Mouse (Mus musculus) CH12F3 (cell line): ENCODE measurements around the gene Hist1h2ai.
"Not testable (repeated sequence)": the region's sequence is repeated elsewhere in the genome, so short reads cannot be mapped to it uniquely, and the experiment has no call there.

ENCODE experiments used
- in situ Hi-C: fragments of 300-500 bp; cut with MboI; formaldehyde crosslinking; loops from 2 replicates; pipeline ENCODE4 v1.14.3; 2020; ENCODE audit warnings: low sequenced_read_pairs

Gene Hist1h2ai

DNA sequence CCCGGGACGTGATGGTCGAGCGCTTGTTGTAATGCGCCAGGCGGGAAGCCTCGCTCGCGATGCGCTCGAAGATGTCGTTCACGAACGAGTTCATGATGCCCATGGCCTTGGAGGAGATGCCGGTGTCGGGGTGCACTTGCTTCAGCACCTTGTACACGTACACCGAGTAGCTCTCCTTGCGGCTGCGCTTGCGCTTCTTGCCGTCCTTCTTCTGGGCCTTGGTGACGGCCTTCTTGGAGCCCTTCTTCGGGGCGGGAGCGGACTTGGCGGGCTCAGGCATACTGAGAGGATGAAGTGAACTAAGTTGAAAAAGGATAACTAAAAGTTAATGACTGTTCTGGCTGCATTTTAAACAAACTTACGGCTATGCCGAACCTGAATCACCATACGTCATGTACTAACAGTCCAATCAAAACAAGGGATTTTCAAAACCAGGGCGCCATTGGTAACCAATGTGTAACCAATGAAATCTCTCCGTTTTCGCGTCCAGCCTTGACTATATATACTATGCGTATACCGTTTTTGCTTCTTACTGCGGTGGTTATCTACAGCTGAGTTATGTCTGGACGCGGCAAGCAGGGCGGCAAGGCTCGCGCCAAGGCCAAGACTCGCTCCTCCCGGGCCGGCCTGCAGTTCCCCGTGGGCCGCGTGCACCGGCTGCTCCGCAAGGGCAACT lies at the start of gene Hist1h2ai, which contains the start of gene Hist1h2bl:
TSS of gene Hist1h2ai (plus strand) at position 559 of the 676 bp plus-strand sequence.
TSS of gene Hist1h2bl (minus strand) at position 280 of the 676 bp plus-strand sequence.
- in situ Hi-C loops: loop anchor here (10.0 kb wide), 1 partner anchor 319 kb away; the partner anchor contains the start of genes Hist1h2ah and Hist1h2bk

DNA sequence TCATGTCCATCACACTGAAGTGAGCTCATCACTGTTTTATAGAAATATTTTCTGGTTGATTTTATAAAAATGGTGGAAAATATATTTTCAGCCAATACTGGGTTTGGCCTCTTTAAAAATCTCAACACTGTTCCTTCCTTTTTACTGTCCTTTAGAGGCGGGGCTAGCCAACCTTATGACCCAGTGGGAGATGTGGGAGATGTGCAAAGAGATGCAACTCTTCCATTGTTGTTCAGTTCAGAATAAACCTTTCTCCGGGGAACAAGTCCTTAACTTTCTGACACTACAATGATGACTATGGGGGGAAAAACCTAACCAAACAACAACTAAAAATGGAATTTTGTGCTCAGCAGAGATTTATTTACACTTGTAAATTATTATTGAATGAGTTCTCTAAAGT lies 38.9 kb upstream of the Hist1h2ai start, which contains the start of gene Olfr1360:
TSS of gene Olfr1360 (minus strand) at position 101 of the 400 bp plus-strand sequence.
- in situ Hi-C loops: no loop called here

DNA sequence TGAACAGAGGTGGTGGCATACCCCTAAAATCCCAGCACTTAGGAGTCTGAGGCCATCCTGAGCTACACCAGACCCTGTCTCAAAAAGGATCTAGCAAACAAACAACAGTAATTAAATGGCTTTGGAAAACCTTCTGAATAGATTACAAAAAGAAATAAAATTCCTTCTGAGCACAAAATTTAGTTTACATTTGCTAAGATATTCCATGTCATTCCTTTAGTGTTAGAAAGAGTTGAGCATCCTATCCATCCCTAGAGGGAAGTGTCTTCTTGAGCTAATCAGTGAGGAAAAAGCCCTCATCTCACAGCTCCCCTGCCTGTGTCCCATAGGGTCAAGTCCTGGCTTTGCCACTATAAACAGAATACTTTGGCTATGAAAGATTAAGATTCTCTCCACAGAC lies 18.4 kb upstream of the Hist1h2ai start, which contains the start of gene Olfr1359:
TSS of gene Olfr1359 (plus strand) at position 301 of the 400 bp plus-strand sequence.
- in situ Hi-C loops: no loop called here

- in situ Hi-C loops: no loop called here
These were observed 9.6 kb upstream of the Hist1h2ai start for GRCm38 (mm10) chr13:21706669-21707068.

DNA sequence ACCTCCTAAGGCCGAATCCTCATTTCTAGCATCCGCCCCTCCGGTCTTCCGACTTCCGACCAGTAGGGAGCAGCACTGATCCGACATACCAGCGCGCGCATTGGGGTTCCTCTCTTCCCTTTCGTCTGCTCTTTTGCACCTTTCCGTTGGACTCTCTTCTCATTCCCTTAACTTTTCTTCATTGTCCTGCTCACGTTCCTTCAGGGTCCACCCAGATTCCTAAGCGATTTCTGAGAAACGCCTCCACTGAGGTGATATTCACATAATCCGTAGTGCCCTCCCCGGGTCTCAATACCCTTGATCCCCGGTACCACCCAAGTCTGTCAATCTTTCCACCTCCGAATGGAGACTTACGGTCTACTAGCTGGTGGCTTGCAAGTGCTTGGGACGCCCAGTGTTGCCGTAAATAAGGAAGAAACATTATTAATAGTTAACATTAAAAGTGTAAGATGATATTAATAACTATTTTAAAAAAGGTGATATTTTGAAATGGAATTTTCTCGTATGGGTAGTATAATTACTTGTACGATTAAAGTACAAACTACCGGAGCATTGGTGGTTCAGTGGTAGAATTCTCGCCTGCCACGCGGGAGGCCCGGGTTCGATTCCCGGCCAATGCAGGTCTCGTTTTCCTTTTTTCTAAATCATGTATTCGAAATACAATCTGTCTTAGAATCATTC lies 6.1 kb upstream of the Hist1h2ai start:
- in situ Hi-C loops: loop anchor here (10.0 kb wide), 1 partner anchor 325 kb away; the partner anchor contains the start of genes Hist1h2ah and Hist1h2bk

DNA sequence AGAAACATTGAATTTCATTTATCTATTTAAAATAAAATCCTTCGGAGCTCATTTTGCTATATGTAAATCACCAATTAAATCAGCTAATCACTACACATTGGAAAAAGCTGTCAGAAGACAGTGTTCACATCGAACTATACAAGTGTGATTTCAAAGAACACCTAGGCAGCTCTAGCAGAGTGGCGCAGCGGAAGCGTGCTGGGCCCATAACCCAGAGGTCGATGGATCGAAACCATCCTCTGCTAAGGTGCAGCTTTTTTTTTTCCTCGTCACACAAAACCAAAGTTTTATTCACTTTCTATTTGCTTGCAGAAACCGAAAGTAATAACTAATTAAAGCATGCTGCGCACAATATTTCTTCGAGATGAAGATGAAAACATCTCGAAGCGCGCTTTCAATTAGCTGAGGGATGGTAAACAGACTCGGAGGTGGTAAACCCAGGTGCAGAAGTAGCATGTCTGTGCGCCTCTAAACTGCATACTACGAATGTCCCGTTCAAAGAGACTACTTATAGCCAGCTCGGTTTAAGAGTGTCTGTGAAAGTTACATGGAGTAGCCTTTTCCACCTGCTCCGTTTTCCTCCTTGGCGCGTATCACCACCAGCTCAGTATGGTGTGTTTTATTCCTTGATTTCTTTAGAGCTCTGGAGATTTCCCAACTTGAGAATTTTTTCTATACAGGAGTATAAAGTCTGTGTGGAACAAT lies 5.2 kb upstream of the Hist1h2ai start:
- in situ Hi-C loops: loop anchor here (10.0 kb wide), 1 partner anchor 324 kb away; the partner anchor contains the start of genes Hist1h2ah and Hist1h2bk

DNA sequence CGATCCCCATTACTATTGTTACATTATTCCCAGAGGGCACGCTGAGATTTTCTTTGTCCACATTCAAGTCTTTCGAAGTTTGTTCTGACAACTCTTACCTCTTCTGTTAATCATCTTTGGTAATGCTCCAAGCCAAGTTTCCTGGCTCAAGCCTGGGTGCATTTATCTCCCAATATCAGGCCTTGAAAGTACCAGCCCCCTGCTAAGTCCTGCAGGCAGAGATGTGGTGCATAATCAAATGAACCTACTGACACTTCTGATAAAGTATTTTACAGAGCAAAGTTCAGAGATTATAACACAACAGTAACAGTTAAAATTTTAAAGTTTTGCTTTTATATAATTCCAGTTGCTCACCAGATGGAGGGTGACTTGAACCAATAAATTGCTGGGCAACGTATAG lies 4.5 kb upstream of the Hist1h2ai start:
- in situ Hi-C loops: loop anchor here (10.0 kb wide), 1 partner anchor 323 kb away; the partner anchor contains the start of genes Hist1h2ah and Hist1h2bk

DNA sequence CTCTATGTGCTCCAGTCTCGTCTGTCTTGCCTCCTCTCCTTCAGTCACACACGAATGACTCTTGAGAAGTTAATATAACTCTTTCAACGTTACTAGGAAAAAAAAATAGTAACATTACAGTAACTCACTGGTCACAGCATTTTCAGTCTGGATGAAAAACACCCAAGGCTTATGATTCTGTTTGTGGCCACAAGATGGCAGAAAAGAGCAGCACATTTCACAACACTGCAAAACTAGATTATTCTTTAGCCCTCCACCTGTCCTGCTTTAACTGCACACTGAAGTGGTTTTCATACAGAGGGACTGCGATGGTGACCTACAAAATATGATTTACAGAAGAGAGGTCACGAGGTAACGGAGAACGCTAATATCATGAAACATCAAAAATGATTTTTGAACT lies 1.5 kb upstream of the Hist1h2ai start:
- in situ Hi-C loops: loop anchor here (10.0 kb wide), 1 partner anchor 320 kb away; the partner anchor contains the start of genes Hist1h2ah and Hist1h2bk

- in situ Hi-C loops: loop anchor here (10.0 kb wide), 1 partner anchor 320 kb away; the partner anchor contains the start of genes Hist1h2ah and Hist1h2bk
These were observed 925 bp upstream of the Hist1h2ai start for GRCm38 (mm10) chr13:21715131-21715863.

- in situ Hi-C loops: loop anchor here (10.0 kb wide), 1 partner anchor 318 kb away; the partner anchor contains the start of genes Hist1h2ah and Hist1h2bk
These were observed 544 bp downstream of the Hist1h2ai start for GRCm38 (mm10) chr13:21716540-21717391.

DNA sequence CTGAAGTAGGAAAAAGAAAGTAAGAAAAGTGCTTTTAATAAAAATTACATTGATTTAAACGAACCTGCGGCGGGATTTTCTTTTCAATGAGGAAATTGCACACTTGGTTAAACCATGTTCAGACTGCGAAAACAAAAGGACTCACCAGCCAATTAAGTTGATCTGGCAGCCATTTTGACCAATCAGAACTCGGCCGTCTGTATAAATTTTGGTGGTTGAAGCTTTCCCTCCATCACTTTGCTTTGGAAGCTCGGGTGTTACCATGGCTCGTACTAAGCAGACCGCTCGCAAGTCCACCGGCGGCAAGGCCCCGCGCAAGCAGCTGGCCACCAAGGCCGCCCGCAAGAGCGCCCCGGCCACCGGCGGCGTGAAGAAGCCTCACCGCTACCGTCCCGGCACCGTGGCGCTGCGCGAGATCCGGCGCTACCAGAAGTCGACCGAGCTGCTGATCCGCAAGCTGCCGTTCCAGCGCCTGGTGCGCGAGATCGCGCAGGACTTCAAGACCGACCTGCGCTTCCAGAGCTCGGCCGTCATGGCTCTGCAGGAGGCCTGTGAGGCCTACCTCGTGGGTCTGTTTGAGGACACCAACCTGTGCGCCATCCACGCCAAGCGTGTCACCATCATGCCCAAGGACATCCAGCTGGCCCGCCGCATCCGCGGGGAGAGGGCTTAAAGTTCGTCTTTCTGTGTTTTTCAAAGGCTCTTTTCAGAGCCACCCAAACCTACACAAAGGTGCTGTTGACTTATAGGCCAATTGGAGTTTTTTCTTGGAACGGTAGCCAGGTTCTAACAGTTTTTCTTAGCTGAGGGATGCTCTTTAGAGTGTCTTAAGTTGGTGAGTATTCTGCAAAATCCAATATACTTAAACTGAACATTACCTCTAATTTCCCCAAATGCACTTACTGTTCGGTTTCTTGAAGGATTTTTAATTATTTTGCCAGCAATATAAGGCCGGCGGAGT lies 1.5 kb downstream of the Hist1h2ai start, which contains the start of gene Hist1h3h:
TSS of gene Hist1h3h (plus strand) at position 263 of the 961 bp plus-strand sequence.
- in situ Hi-C loops: loop anchor here (10.0 kb wide), 1 partner anchor 317 kb away; the partner anchor contains the start of genes Hist1h2ah and Hist1h2bk

GRCm38 (mm10) chr13:21718381-21719080 lies 2.3 kb downstream of the Hist1h2ai start:
- in situ Hi-C loops: loop anchor here (10.0 kb wide), 1 partner anchor 316 kb away; the partner anchor contains the start of genes Hist1h2ah and Hist1h2bk

DNA sequence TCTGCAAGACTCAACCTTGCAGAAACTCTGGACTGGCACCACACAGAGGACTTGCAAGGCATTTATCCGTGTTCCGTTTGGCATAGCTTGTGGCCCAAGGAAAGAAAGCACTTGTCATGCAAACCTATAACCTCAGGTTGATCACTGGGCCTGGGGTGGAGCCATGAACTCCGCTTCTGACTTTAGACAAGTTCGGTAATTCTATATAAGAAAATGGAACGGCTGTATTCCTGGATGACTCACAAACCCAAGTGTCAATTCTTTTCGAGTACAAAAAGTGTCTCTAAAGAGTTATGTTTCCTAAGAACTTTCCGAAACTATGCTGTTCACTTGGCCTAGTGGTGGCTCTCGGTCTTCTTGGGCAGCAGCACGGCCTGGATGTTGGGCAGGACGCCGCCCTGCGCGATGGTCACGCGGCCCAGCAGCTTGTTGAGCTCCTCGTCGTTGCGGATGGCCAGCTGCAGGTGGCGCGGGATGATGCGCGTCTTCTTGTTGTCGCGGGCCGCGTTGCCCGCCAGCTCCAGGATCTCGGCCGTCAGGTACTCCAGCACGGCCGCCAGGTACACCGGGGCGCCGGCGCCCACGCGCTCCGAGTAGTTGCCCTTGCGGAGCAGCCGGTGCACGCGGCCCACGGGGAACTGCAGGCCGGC lies 5.0 kb downstream of the Hist1h2ai start:
- in situ Hi-C loops: not testable (repeated sequence)

GRCm38 (mm10) chr13:21721757-21722372 lies 5.6 kb downstream of the Hist1h2ai start, which contains the start of gene Hist1h2bm:
TSS of gene Hist1h2bm (plus strand) at chr13:21722044.
- in situ Hi-C loops: not testable (repeated sequence)

DNA sequence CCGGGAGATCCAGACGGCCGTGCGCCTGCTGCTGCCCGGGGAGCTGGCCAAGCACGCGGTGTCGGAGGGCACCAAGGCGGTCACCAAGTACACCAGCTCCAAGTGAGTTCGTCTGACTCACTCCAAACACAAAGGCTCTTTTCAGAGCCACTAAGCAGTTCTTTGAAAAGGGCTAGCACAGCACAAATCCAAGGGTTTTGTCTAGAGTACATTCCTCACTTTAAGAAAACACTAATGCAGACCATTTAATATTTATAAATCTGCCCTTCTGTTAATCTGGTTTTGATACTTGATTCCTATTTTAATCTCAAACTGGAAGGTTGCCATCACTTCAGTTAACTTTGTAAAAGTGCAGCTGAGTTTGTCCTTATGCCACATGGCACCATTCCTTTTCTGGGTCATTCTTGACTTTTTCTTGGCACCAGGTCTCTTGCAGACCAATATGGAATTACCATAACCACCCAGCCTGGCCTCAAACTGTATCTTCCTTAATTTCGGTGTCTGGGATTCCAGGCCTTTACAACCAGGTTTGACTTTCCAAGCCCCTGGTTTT lies 6.2 kb downstream of the Hist1h2ai start:
- in situ Hi-C loops: no loop called here
